Comparison of ENCODE assay signal across 12 mouse cellular contexts in genomic region chr9:7902311-7902710, GRCm38 (mm10). TPM values are rescaled to one million over a fixed set of nuclear protein-coding genes. Genes with fewer than 3 reads are reported as not detected.
DNase-seq lines count a peak whose midpoint lies in the region; ATAC-seq and TF ChIP-seq lines count a peak whose summit lies in the region.
"Had no signal": no experiment of that assay in that cellular context is flagged by ENCODE, and none has a peak within 500 bp of the region (broad histone marks: within the 10 kb centered on the region; RNA-seq: fewer than 3 reads in every experiment).

No protein-coding gene starts in this region.

- no peak overlapping the region for H3K4me2 ChIP-seq in kidney, postnatal 0 days (ENCODE audit: low read length)
- no peak overlapping the region; the same call in 1 of the 2 replicates for H3K4me2 ChIP-seq in limb, embryonic 13.5 days (replicated peaks)
- H3K4me2 ChIP-seq: embryonic facial prominence, embryonic 13.5 days had no signal

- peak; percentile 68 for DNase-seq in kidney, postnatal 0 days (ENCODE audit: low spot score)
- no peak for DNase-seq in kidney, postnatal 10 days
- peak; percentile 37 for DNase-seq in ZHBTc4 (ENCODE audit: low read depth, low spot score)
- DNase-seq in embryo, embryonic 9.5 days (ENCODE audit: extremely low spot score): peak; percentile 61
- DNase-seq in natural killer cell, adult 2 months (ENCODE audit: low spot score in 2 of 2): no peak
- DNase-seq: adrenal gland, postnatal 14 days; cerebellum, adult 11-12 months had no signal

- H3K36me3 ChIP-seq in kidney, postnatal 0 days (ENCODE audit: insufficient read depth, low read length): no peaks in the 10 kb centered on the region
- no peaks in the 10 kb centered on the region for H3K36me3 ChIP-seq in limb, embryonic 13.5 days
- H3K36me3 ChIP-seq: embryonic facial prominence, embryonic 13.5 days had no signal

- ATAC-seq in kidney, postnatal 0 days (replicated peaks; ENCODE audit: low FRiP score, low read depth): peak; percentile 80
- peak; percentile 42; the same call in 1 of the 2 replicates for ATAC-seq in limb, embryonic 13.5 days (ENCODE audit: low FRiP score, low read depth)
- no peak for ATAC-seq in monocyte, adult 5-6 weeks (replicated peaks; ENCODE audit: insufficient number of reproducible peaks, low FRiP score, low TSS enrichment, poor library complexity, severe bottlenecking)
- ATAC-seq in CD4-positive, CD25-positive, alpha-beta regulatory T cell, adult 4 months: no peak

- TF ChIP-seq CTCF in kidney, postnatal 0 days (IDR thresholded peaks at IDR 0.05; ENCODE audit: low read depth): no peak

- WGBS in kidney, postnatal 0 days: 17% methylated on average over 7 of the region's 7 CpGs
- WGBS in limb, embryonic 13.5 days: 6% methylated on average over 7 of the region's 7 CpGs

- no peaks in the 10 kb centered on the region for H3K27me3 ChIP-seq in kidney, postnatal 0 days (ENCODE audit: insufficient read depth, low read length)
- H3K27me3 ChIP-seq in limb, embryonic 13.5 days: no peaks in the 10 kb centered on the region
- H3K27me3 ChIP-seq: embryonic facial prominence, embryonic 13.5 days had no signal

- no peaks in the 10 kb centered on the region for H3K4me1 ChIP-seq in kidney, postnatal 0 days (replicated peaks; ENCODE audit: insufficient read depth, low read length)
- H3K4me1 ChIP-seq in limb, embryonic 13.5 days: peaks cover 20% of the 10 kb centered on the region

- H3K9me3 ChIP-seq in kidney, postnatal 0 days (replicated peaks; ENCODE audit: low read length): no peaks in the 10 kb centered on the region
- H3K9me3 ChIP-seq in limb, embryonic 13.5 days: no peaks in the 10 kb centered on the region
- H3K9me3 ChIP-seq: embryonic facial prominence, embryonic 13.5 days had no signal

- no peak overlapping the region for H3K9ac ChIP-seq in kidney, postnatal 0 days (ENCODE audit: low read depth, low read length)
- no peak overlapping the region for H3K9ac ChIP-seq in limb, embryonic 13.5 days
- H3K9ac ChIP-seq: embryonic facial prominence, embryonic 13.5 days; liver, embryonic 14.5 days had no signal

- no peak overlapping the region for H3K27ac ChIP-seq in kidney, postnatal 0 days
- no peak overlapping the region for H3K27ac ChIP-seq in limb, embryonic 13.5 days
- H3K27ac ChIP-seq: embryonic facial prominence, embryonic 13.5 days; liver, embryonic 14.5 days had no signal

- H3K4me3 ChIP-seq in kidney, postnatal 0 days (replicated peaks; ENCODE audit: low read depth, low read length): no peak overlapping the region
- no peak overlapping the region for H3K4me3 ChIP-seq in limb, embryonic 13.5 days
- H3K4me3 ChIP-seq: embryonic facial prominence, embryonic 13.5 days had no signal

RNA-seq across cellular contexts. Expression of gene Birc3, which starts 29.3 kb away (rescaled TPM):
- 5.3 and 7.2 TPM in 2 replicates for polyA plus RNA-seq in kidney, postnatal 0 days (2015; fragmentation: Nextera tagmentation; extraction: Ambion mirVana)
- 10.6 and 11.4 TPM in 2 replicates for polyA plus RNA-seq in limb, embryonic 13.5 days (2015; fragmentation: Nextera tagmentation; extraction: Ambion mirVana)
- 352 to 549 TPM (median 444 TPM) in 3 replicates for total RNA-seq in monocyte, adult 5-6 weeks (2017)
- 100 to 1,000 TPM; 121 to 171 TPM for polyA plus RNA-seq in CD4-positive, CD25-positive, alpha-beta regulatory T cell, adult 4 months (2017; shearing (Covaris generic))

Comparison
In these comparisons a context has a peak if more than half of its experiments do, and no peak if none do; other contexts are left out.
1. DNase-seq: peak in kidney, postnatal 0 days (single experiment), ZHBTc4 (single experiment) and embryo, embryonic 9.5 days (single experiment); none in kidney, postnatal 10 days (single experiment) and natural killer cell, adult 2 months (0 of 2).
2. ATAC-seq: peak in kidney, postnatal 0 days (single experiment) and limb, embryonic 13.5 days (single experiment); none in monocyte, adult 5-6 weeks (single experiment) and CD4-positive, CD25-positive, alpha-beta regulatory T cell, adult 4 months (single experiment).